Mouse (Mus musculus) naive thymus-derived CD4-positive, alpha-beta T cell, adult 2 months (primary cell): ENCODE data around the gene Ccnk.

Experiments
- DNase-seq: peaks from one replicate; pipeline ENCODE4 v3.0.0-alpha.2; 2011; ENCODE audit warnings: low read depth

The Ccnk gene

DNA sequence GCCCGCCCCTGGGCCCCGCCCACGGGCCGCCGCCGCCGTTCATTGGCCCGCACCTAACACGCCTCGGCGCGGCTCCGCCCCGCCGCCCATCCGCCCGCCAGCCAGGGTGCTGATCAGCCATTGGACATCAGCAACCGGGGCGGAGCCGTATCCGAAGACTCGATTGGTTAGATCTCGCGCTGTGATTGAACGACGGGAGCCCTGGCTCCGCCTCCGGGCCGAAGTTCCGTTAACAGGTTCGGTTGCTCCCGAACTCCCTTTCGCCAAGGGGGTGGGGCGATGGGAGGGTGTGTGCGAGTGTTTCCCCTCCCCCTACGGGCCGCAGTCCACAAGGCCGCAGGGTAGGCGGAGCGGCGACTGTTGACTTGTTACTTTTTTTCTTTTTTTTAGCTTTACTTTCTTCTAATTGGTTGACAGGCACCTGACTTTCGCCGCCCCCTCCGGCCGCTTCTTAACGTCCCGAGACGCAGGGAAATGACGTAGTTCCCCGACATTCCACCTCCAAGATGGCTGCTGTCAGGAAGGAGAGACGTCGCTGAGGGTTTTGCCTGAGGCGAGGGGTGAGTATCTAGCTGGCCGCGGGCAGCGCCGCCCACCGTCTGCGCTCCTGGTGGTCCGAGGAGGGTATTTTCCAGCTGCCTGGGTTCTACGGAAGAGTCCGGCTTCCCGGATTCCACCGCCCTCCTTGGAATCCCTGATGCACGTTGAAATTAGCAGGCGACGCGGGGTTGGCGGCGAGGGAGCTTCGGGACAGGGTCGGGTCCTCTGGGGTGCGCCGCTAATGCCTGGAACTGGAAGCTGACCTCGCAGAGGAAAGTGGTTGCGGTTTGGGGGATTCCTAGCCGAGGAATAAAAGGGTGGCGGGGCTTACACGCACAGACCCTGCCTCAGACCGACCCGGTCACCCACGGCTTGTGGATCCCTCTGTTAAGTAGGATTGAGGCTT lies at the start of gene Ccnk:
TSS of gene Ccnk (plus strand) at position 259 of the 946 bp plus-strand sequence.
- DNase-seq: peak; percentile 99

DNA sequence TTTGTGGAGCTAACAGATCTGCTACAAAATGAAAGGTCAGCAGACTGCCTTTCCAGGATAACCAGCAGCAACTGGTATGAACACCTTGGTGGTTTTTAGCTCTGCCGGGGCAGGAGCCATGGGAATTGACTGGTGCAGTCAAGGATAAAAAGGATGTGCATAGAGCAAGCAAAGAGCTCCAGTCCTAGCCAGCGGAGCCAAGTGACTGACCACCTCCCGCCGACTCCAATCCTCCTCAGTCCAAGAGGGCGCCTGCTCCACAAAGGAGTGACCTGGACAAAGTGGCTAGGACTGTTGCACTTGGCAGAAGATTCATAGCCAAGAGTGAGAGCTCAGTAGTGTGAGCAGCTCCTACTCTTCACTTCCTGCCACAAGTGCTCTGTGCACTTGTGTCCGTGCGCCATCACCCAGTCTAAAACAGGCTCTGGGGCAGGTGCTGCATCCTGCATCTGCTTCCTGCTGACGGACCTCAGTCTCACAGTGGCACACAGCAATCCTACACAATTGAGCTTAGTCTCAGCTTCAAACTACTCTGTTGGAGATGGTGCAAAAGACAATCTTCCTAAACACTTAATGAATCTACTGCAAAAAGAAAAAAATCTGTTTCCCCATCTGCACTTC lies 46.8 kb upstream of the Ccnk start:
- no peak for DNase-seq

DNA sequence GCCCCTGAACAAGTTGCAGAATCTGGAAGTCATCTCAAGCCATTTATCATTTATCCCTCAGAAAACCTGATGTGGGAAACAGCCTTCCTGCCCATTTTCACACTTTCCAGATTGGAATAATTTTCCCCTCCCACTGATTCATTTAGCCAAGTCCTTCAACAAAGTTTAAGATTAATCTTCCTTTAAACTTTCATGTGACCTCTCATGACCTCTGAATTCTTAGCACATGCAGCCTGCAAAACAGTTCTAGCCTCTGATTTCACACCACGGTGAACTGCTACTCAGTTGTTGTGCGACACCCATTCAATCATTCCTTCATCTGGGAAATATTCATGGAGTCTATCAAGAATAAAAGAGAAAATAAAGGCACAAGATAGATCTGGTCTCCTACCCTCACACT lies 46.2 kb upstream of the Ccnk start:
- no peak for DNase-seq

DNA sequence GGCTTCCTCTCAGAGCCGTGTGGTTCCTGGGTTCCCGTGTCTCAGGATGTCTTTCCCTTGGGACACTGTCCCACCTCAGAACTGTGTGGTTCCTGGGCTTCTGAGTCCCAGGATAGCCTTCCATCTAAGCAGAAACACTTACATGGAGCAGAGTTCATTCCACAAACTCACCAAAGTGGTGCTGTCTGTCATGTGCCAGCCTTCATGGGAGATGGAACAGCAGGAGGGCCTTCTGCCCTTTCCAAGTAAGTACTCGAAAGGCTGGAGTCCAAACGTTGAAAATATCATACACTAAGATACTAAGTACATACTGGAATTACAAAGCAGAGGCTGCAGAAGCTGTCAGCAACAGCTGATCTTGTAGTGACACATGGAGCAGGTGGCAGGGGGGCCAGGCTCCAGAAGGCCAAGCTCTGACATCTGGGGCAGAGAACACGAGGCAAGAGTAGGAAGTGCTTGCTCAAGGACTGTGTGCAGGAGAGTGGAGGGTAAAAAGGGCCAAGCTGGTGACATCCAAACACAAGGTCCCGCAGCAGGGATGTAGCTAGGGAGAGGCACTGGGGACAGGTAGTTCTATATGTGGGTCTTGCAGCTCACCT lies 43.7 kb upstream of the Ccnk start:
- no peak for DNase-seq

DNA sequence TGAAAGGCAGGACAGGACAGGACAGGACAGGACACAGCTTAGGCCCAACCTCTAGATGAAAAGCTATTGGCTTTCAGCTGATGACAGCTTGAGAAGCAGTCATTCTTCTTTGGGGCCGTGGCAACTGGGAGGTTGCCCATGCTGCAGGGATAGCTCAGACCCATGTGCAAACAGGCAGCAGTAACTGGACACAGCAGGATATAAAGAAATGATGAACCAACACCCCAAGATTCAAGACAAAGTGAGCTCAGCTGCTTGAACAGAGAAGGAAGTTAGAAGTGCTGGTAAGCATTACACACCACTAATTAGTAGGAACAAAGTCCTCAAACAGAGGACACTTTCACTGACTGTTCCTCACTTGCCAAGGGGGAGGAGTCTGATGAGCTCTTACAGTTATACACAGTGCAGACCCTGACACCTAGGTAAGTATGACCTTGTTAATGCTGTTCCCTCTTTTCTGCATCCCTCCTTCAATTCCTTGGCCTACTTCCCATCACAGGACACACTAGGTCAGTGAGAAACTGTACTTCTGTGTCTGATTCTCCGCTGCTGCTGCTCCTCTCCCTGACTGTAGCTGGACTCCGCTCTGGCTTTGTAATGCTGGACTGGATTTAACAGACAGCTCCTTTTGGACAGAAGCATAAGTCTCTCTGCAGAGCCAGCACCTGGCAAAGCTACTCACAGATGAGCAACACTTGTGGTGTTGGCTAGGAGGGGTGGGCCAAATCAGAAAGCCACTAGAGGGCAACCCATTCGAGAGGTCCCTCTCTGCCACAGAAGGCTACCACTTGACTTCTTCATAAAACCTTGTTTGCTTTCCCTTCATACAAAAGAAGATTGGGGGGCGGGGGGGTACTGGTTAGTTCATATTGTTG lies 35.5 kb upstream of the Ccnk start:
- no peak for DNase-seq

DNA sequence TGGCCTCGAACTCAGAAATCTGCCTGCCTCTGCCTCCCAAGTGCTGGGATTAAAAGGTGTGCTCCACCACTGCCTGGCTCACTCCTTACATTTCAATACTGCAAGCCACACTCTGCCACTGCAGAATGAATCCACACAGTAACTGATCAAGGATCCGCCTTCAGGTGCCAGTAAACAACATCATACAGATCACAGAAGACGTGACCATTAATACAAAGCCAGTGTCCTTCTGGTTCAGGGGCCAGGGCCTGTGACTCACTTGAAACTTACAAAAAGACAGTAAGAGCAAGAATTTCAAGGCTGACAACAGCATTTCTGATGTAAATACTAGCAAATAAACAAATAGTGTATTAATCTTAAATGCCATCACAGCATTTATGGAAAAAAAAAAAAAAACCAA lies 34.2 kb upstream of the Ccnk start:
- no peak for DNase-seq

DNA sequence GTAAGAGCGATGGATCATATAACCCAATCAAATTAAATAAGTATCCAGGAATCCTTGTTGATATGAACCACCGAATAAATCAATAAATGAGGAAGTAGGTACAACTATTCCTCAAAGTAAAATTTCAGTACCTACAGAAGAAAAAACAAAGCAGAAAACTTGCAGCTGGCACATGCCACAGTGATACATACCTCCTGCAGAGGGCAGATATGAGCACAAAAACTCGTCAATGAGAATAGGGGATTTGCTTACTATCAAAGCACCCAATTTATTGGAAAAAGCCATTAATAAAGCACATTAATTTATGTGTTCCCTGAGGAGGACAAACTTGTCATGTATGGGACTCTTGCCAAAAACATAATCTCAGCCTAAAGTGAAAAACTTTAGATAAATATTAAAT lies 29.6 kb upstream of the Ccnk start:
- DNase-seq: no peak

DNA sequence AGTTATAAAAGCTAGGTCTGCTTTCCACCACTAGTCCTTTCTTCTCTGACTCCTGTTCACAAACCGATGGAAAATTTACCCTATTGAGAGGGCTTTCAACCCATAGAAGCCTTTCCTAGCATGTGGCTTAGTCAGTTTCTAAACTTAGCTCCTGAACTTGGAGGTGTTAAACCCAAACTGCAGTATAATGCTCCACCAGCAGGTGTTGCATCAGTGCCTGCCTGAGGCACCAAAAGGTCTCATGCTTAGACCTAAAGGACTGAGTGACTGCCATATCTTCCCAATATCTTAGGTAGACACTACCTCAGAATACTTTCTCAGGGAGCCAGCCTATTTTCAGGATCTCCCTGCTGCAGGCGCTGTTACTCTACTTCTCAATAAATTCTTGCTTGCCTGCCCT lies 26.6 kb upstream of the Ccnk start:
- DNase-seq: no peak

DNA sequence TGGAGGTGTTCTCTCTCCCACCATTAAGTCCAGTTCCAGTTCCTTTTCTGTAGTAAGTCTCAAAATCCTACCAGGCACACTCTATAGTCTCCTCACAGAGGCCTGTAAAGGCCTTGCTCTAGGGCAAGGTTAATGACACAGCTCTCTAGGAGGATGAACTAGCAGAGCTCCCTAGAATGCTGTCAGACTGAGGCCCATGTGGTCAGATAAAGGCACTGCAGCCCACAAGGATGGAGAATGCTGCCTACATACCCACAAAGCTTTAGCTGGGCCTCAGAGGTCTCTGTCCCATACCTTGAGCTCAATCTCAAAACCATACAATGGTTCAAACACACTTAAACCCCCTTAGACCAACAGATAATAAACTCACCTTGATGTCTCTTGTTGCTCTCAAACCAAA lies 19.5 kb upstream of the Ccnk start:
- no peak for DNase-seq

DNA sequence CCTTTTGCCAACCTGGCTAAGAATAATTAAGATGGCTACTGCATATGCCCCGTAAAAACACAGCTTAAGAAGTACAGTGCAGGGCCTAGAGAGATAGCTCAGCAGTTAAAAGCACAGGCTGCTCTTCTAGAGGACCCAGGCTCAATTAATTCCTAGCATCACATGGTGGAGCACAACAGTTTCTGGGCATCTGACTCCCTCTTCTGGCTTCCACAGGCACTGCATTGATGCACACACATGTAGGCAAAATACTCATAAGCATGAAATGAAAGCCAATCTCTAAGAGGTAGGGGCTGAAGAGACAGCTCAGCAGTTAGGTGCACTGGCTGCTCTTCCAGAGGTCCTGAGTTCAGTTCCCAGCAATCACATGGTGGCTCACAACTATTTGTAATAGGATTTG lies 17.3 kb upstream of the Ccnk start:
- peak; percentile 32 for DNase-seq

DNA sequence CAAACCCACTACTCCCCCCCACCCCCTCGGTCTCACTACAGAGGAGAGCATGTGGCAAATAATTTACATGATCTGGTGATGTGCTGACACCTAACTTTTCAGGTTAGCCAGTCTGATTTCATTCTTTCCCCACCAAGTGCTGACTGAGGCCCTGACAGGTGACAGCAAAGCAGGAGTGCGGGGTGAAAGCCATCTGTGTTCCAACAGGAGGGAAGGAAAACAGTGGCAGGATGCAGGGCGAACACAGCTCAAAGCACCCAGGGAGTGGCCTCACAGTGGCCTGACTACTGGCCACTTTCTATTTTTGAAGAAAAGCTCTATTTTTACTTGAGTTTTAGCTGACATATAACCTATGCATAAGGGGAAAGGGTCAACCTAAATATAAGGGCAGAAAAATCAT lies 15.7 kb upstream of the Ccnk start:
- no peak for DNase-seq

DNA sequence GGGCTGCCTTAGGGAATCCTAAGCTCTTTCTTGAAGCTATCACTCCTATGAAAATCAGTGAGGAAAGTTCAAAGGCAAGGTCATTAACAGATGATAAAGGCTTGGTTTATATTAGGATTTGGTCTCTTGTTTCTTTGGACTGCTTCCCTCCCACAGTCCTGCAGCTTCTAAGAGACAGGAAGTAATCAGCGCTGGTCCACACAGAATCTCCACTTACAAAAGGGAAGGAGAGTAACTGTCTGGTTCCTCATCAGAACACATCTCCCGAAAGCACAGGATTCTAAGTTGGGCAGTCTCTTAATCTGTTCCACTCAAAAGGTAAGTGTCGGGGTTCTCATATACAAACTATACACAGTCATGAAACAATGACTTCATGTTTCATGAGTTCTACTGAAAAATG lies 10.5 kb upstream of the Ccnk start:
- DNase-seq: no peak

DNA sequence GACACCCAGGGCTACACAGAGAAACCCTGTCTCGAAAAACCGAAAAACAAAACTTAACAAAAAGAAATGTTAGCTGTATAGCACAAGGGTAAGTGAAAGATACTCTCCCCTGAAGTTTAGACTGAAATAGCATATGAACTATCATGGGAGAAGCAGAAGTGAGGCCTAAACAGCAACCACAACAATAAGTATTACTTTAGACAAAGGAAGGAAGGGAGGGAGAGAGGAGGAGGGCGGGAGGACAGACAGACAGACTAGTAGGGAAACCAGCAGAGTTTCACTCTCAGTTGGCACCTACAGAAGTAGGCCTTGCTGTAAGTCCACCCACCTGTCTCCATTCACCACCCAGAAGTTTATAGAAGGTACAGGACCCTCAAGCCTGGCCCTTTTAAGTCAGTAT lies 8.9 kb upstream of the Ccnk start:
- DNase-seq: no peak

DNA sequence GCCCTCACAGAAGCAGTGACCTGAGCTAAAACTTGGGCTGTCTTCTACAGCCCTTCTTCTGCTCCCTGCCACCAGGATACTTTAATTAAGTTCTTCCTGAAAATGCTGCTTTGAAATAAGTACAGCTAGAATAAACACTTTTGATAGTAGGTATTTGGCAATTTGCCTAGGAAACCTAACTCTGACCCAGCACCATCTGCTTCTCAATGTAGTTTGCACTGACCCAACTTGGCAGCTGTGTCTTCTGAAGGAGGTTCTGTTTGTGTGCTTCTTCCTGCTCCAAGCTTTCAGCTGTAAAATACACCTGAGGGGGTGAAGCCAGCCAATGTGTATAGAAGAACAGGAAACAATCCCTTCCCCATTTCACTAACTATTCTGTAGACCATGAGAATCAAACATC lies 8.0 kb upstream of the Ccnk start:
- no peak for DNase-seq

DNA sequence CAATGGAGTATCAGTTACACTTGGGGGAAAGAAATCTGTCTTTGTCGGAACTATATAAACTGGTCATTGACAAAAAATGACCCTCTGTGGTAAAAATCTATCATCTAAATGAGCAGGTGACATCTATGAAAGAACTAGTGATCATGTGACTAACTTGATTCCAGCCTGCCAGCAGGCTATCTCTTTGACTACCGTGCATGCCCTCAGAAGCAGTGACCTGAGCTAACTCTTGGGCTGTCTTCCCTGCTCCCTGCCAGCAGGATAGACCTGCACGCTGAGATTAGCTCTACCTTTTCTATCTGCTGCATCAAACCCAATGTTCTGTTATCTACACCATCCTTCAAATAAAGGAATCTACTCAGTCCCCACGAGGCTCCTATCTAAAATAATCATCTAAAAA lies 6.7 kb upstream of the Ccnk start:
- no peak for DNase-seq

DNA sequence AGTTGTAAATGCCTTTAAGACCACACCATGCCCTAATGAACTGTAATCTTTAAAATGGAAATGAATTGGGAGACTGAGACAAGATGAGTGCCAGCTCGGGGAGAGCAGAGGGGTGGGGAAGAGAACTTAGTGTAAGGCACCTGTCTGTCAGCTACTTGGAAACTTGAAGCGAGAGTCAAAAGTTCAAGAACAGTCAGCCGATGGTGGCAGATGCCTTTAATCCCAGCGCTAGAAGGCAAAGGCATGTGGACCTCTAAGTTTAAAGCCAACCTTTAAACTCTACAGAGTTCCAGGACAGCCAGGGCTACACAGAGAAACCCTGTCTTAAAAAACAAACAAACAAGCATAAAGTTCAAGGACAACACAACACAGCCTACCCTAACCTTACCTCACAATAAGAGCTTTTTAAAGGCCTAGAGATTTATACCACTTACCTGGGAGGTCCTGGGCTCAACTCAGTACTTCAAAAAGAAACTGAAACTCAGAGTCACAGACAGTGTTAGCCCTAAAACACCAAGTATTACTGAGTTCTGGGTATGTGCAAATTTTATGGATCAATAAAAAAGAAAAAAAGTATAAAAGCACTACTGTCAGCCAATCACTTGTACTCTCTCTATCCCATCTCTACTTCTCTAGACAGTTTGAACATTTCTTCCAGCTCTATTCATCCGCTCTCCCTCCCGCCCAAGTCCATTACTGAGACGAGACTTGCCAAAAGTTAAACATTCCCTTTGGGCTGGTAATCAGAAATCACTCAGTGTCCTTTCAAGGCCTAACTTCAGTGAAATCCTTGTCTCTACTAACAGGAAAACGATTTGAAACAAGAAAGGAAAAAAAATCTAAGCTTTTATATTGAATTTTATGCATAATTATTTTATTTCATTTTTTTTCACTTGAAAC lies 4.5 kb upstream of the Ccnk start:
- no peak for DNase-seq

DNA sequence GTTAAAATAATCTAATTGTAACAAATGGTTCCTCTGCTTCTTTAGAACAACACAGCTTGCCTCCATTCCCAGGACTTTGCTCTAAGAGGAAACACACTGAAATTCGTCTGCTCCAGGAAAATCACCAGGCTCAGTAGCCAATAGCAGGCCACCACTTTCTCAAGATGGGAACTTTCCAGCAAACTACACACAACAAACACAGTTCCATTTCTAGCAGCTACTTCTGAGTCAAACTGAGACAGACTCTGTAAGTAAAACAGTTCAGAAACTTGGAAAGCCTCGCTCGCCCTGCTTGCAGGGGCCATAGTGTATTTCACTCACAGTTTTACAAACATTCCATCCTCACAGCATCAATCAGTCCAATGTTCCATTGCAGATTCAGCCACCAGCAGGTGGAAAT lies 3.0 kb upstream of the Ccnk start:
- no peak for DNase-seq

DNA sequence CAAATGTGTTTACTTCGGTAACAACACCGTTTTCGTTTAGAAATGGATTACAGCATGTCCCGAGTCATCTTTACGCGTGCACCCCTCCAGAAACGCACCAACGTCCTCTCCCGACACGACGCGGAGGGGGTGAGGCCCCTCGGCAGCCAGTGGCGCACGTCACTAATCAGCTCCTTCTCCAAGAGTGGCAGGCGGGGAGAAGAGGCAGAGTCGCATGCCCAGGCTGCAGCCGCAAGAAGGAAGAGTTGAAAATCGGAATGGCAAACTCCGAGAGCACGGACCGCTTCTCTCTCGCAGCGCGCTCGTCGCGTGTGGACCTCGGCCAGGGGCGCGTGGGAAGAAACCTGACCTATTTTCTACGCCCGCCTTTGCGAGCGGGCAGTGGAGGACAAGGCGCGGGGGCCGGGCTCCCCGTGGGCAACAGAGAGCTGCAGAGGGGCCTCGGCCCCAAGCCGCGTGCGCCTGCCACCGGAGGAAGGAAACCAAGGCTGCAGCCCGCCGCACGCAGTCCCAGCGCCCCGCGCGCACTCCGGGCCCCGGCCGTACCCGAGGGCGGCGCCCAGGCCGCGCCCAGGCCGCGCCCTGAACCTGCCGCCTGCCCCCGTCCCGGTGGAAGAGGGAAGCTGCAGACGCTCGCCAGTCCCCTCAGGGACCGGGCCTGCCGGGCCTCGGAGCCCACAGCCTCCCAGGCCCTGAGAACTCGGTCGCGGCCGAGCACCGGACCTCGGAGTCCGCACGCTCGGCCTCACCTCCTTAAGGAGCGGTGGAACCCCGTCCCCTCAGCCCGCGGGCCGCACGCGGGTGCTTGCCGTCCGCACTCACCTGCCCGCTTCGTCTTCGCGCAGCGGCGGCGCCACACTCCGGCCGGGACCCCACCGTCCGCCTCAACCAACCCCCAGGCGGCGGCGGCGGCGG lies 791 bp upstream of the Ccnk start:
- DNase-seq: peak; percentile 76

DNA sequence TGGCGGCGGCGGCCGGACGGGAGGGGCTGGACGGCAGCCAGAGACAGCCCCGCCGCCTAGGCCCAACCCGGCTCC lies 296 bp upstream of the Ccnk start, which contains the start of gene Setd3:
TSS of gene Setd3 (minus strand) at position 69 of the 75 bp plus-strand sequence.
- DNase-seq: no peak

DNA sequence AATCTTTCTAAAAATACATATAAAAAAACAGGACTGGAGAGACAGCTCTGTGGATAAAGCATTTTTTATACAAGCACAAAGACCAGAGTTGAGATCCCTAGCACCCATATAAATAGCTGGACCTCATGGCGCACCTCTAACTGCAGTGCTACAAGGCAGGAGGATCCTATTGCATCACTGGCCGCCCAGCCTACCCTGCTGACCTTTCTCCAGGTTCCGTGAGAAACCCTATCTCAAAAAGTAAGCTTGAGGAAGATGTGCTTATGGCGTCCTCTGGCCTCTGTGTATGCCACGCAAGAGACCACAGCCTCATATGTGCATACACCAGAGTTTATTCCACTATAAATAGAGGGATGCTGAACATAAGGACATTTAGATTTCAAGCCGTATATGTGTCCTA lies 2.3 kb downstream of the Ccnk start:
- DNase-seq: no peak
